Mouse (Mus musculus) heart, postnatal 14 days (tissue): Measurements from ENCODE around the gene Ano10. TPM values are rescaled to one million over a fixed set of nuclear protein-coding genes. Genes with fewer than 3 reads are reported as not detected.
"Not testable (repeated sequence)": the region's sequence is repeated elsewhere in the genome, so short reads cannot be mapped to it uniquely, and the experiment has no call there.

Source experiments
- DNase-seq, 2 experiments: peaks; one replicate each; pipeline ENCODE4 v3.0.0; 2021 to 2022
- intact Hi-C: fragments of 180-260 bp; cut with DNase I; formaldehyde crosslinking; loops from one replicate; pipeline ENCODE4 v1.15.1; 2025
- total RNA-seq, 2 experiments: library from RNA; stranded (reverse); gene quantifications; 2 replicates each; pipeline ENCODE4 v1.2.3; 2021

The Ano10 gene
- total RNA-seq, 2 experiments from 2014 or later: 34.4 to 35.9 TPM

- no peak for DNase-seq
Measured at GRCm38 (mm10) chr9:122177256-122178220, 116.7 kb downstream of the Ano10 start.

GRCm38 (mm10) chr9:122174723-122175122, 119.5 kb downstream of the Ano10 start:
- no peak for DNase-seq
- intact Hi-C loops: no loop called here

More at GRCm38 (mm10) chr9:122177256-122178220, 116.7 kb downstream of the Ano10 start:
- intact Hi-C loops: no loop called here

DNA sequence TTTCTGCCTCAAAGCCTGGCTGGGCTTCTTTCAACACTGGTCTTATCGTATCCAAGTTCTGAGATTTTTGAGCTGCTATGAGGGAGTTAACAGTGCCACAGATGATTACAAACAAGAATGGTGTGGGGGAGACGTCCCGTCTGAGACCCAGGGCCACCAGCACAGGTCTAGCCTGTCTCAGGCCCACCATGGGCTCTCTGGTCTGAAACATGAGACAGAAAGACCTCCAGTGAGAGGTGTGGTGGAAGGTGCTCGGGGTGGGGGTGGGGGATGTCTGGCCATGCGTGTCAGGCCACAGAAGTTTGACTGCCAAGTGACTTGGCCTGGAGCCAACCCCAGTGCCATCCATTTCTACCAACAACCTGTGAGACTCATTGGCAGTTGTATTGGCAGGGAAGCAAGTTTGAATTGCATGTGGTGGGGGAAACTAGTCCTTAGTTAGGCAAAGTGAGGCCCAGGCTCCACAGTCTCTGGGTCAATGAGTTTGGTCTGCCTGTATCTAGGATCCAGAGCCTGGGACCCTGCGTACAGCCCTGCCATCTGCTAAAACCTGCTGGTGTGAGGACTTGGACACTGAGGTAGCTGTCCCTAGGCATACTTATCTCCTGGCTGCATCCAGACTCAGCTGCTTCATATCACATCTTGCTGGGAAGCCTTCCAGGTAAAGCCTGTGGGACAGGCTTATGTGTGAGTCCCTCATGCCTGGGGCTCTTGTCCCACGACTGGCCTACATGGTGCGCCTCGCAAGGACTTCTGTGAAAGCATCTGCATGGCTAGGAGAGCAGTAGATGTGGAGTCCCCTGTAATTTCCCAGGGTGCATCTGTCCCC, 120.6 kb downstream of the Ano10 start:
- intact Hi-C loops: no loop called here
- peak in 1 of 2 experiments; percentile 53 for DNase-seq

DNA sequence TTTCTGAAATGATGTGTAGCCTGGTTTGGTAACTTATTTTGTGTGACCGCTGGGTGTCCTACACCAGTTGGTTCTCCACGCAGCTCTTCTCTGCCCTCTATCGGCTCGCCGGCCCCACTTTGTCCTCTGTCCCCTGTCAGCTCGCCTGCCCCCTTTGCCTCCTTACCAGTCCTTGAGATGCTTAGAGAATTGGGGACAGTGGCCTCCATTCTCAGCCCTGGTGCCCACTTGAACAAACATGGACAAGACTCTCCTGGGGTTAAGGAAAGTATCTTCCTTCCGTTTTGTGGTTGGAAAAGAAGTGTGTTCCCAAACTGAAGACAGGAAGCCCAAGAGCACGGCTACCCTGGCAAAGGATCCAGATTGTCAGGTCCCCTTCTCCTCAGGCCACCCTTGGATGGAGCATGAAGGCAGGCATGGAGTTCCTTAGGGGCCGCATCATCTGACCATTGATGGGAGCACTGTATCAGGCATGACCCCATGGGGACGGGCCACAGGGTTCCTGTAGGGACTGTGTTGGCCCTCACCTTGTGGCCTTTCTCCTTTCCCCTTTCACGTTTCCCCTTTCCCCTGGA, 121.5 kb downstream of the Ano10 start:
- DNase-seq: no peak
- intact Hi-C loops: no loop called here

DNA sequence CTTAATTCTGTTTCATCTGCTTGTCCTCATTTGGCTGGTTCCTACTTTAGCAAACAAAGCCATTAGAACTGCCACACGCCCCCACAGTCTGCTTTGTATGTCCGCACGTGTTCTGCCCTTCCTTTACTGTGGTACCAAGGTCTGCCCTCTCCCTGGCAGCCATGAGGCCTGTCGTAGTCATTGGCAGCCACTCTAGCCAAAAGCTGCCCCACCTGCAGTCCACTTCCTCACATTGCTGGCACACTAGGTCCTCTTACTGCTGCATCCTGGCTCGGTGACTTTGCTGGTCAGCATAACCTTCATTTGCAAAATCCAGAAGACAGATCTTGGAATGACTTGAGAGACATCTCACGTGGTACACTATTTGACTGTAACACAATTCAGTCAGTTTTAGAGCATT, 124.3 kb downstream of the Ano10 start:
- intact Hi-C loops: no loop called here
- no peak for DNase-seq

- intact Hi-C loops, DNase-seq: not testable (repeated sequence)
Measured at GRCm38 (mm10) chr9:122167719-122168118, 126.5 kb downstream of the Ano10 start.

DNA sequence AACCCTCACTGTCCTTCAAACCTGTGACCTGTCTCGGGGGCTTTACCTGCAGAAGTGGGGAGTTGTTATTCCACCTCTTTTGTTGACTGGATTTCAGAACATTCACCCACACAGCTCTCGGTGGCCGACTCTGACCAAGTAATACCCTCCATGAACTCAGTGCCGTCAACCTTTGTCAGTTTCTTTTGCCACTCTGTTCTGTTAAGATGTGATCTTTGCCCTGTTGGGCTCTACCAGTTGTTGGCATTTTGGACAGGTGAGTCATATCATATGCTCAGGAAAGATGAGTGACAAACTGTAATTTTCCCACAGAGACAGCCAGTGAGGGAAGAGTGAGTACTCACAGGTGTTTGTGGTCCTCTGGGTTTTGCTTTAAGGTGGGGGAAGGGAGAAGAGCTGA, 129.7 kb downstream of the Ano10 start:
- intact Hi-C loops: no loop called here
- no peak for DNase-seq

DNA sequence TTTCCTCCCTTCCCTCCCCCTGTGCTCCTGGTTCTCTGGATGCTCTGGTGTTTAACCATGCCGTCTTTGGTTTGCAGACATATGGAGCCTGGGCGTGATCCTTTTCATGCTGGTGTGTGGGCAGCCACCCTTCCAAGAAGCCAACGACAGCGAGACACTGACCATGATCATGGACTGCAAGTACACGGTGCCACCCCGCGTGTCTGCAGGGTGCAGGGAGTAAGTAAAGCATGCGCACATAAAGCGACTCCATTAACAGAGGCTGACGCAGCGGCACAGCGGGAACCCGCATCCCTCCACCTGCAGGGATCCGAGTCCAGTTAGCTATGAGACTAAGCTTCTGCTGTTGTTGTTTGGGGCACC, 137.2 kb downstream of the Ano10 start:
- intact Hi-C loops: no loop called here
- no peak for DNase-seq

DNA sequence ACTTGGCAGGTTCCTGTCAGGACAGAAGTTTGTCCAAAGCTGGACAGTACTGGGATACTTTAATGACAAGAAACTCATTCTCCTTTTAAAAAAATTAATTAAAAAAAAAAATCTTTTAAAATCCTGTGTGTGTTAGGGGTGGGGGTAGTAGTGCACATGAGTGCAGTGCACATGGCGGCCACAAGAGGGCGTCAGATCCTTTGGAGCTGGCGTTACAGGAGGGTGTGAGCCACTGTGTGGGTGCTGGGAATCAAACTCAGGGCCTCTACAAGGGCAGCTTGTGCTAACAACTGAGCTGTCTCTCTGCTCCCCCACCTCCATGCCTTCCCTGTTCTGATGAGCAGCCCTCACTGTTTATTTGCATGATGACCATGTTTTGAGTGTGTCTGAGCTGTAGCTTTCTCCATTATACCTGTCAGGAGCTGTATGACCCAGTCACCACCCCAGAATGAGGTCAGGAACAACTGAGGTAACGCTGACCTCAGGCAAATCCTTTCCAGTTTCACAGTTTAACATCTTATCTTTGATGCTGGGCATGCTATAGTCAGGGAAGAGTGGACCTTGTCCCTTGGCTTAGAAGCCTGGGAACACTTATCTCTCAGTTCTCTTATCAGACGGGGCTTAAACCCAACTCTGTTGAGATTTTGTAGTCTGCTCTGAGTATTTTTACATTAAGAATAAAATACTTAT, 137.7 kb downstream of the Ano10 start:
- intact Hi-C loops: no loop called here
- no peak for DNase-seq

GRCm38 (mm10) chr9:122155193-122155592, 139.0 kb downstream of the Ano10 start:
- intact Hi-C loops: no loop called here
- no peak for DNase-seq

DNA sequence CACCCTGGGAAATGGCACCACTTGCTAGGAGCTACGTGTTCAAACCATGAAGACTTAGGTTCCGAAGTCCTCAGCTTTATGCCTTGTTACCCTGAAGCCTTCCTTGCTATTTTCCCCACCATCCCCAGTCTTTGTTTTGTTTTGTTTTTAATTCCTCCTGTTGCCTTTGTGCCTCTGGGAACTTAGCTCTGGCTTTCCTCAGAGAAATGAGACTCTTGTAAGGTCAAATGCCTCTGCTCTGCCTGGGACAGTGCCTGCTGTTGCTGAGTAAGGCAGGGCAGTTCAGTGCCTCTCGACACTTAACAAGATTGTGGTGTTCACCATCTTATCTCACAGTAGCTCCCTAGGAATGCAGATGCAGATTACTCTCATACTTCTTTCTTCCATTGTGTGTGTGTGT, 140.8 kb downstream of the Ano10 start:
- no peak for DNase-seq
- intact Hi-C loops: loop anchor here (2.0 kb wide), 1 partner anchor 27 kb away; no protein-coding TSS in a partner anchor

DNA sequence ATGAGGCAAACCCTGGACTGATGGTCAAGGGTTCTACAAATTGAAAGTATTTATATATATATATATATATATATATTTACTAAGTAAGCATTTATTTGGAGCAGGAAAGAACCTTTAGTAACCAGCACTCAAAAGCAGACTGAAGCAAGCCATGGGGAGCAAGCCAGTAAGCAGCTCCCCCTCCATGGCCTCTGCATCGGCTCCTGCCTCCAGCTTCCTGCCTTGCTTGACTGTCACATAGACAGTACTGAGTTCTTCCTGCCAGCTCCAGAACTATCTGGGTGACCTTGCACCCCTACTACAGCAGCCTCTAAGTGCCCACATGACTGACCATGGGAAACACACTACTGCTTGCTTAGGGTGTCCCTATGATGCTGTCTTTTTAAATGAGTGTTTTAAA, 141.7 kb downstream of the Ano10 start:
- DNase-seq: no peak
- intact Hi-C loops: loop anchor here (2.0 kb wide), 1 partner anchor 26 kb away; no protein-coding TSS in a partner anchor

DNA sequence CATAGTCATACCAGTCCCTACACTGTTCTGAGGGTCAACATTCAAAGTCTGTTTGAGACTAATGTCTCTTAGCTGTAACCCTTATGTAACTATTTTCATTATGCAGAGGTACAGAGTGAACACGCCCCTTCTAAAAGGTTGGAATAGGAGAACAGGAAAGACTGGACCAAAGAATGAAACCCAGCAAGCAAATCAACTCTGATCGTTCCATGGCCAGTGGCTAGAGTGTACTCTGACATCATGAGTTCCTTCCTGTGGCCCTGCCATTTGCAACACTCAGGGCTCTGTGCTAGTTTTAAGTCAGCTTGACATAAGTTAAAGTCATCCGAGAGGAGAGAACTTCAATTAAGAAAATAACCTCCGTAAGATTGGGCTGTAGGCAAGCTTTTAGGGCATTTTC, 142.2 kb downstream of the Ano10 start:
- intact Hi-C loops: loop anchor here (2.0 kb wide), 1 partner anchor 25 kb away; no protein-coding TSS in a partner anchor

GRCm38 (mm10) chr9:122149997-122150826, 144.0 kb downstream of the Ano10 start:
- intact Hi-C loops: no loop called here
- DNase-seq: no peak

More for the DNA sequence above, 142.2 kb downstream of the Ano10 start:
- no peak for DNase-seq

- no peak for DNase-seq
- intact Hi-C loops: no loop called here
Measured at GRCm38 (mm10) chr9:122148356-122148755, 145.9 kb downstream of the Ano10 start.

DNA sequence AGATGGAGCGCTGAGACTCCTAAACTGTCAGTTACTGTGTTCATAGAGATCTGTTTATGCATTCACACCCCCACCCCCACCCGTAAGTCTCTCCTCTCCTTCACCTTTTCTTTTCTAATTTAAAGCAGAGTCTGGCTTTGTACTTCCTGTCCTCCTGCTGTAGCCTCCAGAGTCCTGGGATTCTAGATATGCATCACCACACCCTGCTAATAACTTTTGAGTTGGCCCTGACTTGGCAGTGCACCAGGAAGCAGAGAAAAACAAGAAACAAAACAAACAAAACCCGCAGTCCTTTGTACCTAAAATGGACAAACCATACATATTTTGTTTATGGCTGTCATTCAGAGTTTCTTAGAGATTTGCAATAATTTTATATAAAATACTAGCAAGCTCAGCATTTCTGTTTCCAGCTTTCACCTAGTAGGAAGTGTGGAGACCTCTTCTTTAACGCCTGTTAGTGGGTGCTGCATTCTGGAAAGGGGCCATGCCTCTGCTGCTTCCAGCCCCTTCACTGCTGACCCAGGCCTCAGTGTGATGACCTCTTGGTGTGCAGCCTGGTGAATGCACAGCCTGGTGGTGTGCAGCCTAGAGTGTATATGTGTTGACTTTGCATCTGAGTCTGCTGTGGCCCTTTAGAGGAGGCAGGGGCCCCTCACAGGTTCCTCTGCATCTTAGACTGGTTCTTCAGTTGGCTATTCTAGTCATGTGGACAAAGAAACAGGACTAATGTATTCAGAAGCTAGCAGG, 147.9 kb downstream of the Ano10 start:
- DNase-seq: no peak
- intact Hi-C loops: no loop called here

DNA sequence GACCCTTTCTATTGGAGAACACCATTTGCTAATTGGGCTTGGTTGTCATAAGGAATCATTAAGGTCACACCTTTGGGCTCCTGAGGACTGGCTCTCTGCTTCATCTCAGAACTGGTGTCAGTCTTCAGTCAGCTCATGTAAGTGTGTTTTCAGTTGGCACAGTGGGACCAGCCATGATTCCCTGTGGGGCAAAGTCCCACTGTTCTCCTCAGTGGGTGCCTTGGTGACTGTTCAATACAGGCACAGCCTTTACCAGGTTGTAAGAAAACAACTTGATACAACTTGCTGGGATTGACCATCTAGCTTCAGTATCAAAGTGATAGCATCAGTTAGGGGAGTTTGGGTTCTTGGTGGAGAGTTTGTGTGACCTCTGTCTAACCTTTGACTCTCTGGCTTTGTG, 148.5 kb downstream of the Ano10 start:
- DNase-seq: no peak
- intact Hi-C loops: no loop called here

DNA sequence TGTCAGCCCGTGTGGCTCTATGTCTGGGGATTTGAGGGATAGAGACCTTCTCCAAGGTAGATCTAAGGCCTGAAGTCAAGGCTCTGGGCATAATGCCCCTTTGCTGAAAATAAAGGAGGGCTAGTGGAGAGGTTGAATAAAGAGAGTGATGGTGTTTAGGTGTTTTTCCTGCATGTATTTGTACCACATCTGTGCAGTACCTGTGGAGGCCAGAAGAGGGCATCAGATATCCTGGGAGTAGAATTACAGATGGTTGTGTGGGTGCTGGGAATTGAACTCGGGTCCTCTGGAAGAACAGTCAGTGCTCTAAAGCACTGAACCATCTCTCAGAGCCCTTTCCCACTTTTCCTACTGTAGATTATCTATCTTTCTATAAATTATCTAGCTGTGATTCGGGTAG, 149.4 kb downstream of the Ano10 start:
- intact Hi-C loops: no loop called here
- no peak for DNase-seq

- DNase-seq: no peak
- intact Hi-C loops: no loop called here
Measured at GRCm38 (mm10) chr9:122143219-122143618, 151.0 kb downstream of the Ano10 start.
